In the genomic region with DNA sequence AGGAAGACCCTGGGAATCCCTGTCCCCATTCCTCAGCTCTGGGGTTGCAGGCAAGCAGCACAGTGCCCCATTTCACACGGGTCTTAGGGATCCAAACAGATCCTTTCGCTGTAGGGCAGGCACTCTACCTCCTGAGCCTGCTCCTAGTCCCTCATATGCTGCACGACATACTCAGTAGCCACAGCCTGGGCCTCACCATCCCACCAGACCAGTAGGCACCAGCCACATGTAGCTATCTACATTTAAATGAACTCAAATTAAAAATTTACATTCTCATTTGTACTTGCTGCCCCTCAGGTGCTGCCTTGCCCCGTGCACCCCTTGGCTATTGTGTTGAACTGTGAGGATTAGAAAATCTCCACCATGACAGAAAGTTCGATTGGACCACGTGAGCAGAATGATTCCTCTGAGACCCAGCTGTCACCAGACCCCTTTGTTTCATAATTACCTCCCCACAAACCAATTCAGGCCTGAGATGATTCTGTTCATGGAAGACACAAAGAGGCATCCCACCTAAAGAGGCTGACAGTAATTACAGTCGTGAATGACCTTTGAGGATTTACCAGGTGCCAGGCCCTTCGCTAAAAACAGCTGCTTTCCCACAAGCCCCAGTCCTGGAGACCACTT, we compare ENCODE assay signal across 21 mouse cellular contexts.
DNase-seq lines count a peak whose midpoint lies in the region; ATAC-seq and TF ChIP-seq lines count a peak whose summit lies in the region.
"Had no signal": no experiment of that assay in that cellular context is flagged by ENCODE, and none has a peak within 500 bp of the region (broad histone marks: within the 10 kb centered on the region; RNA-seq: fewer than 3 reads in every experiment).

No protein-coding gene starts in this region.

- no peak overlapping the region for H3K4me3 ChIP-seq in hindbrain, embryonic 10.5 days
- no peak overlapping the region for H3K4me3 ChIP-seq in hindbrain, embryonic 16.5 days (ENCODE audit: low read length)
- no peak overlapping the region for H3K4me3 ChIP-seq in MEL (ENCODE audit: control insufficient read depth in 1 of 2, insufficient read depth in 1 of 2, low read depth in 2 of 2, low read length in 2 of 2)
- no peak overlapping the region for H3K4me3 ChIP-seq in forebrain, embryonic 14.5 days (ENCODE audit: low read depth, low read length)
- no peak overlapping the region for H3K4me3 ChIP-seq in midbrain, embryonic 14.5 days (replicated peaks; ENCODE audit: low read depth, low read length)
- H3K4me3 ChIP-seq: heart, embryonic 13.5 days; limb, embryonic 15.5 days had no signal

- TF ChIP-seq CTCF in MEL (IDR thresholded peaks at IDR 0.05 in 2 of 3, conservative IDR thresholded peaks at IDR 0.05 in 1 of 3; ENCODE audit: control insufficient read depth in 1 of 3, insufficient read depth in 1 of 3, low read depth in 2 of 3, low read length in 3 of 3, poor library complexity in 1 of 3, severe bottlenecking in 1 of 3), result no peak

- H3K36me3 ChIP-seq in hindbrain, embryonic 10.5 days, result no peaks in the 10 kb centered on the region
- no peaks in the 10 kb centered on the region for H3K36me3 ChIP-seq in hindbrain, embryonic 16.5 days (ENCODE audit: control insufficient read depth, insufficient read depth, low read length)
- peaks cover 0 to 16% of the 10 kb centered on the region in 2 experiments; a peak in 2 of 4 replicates for H3K36me3 ChIP-seq in MEL (ENCODE audit: control insufficient read depth in 1 of 2, insufficient read depth in 2 of 2, low read length in 2 of 2)
- no peaks in the 10 kb centered on the region for H3K36me3 ChIP-seq in forebrain, embryonic 14.5 days (ENCODE audit: control insufficient read depth, insufficient read depth, low read length)
- H3K36me3 ChIP-seq in midbrain, embryonic 14.5 days (ENCODE audit: control insufficient read depth, insufficient read depth, low read length), result no peaks in the 10 kb centered on the region
- H3K36me3 ChIP-seq: heart, embryonic 13.5 days; limb, embryonic 15.5 days had no signal

- H3K9ac ChIP-seq in hindbrain, embryonic 16.5 days (ENCODE audit: low read depth, low read length), result no peak overlapping the region
- H3K9ac ChIP-seq in MEL (ENCODE audit: control insufficient read depth, low read depth, low read length, poor library complexity, severe bottlenecking), result no peak overlapping the region
- H3K9ac ChIP-seq in forebrain, embryonic 14.5 days (ENCODE audit: low read length), result no peak overlapping the region
- H3K9ac ChIP-seq in midbrain, embryonic 14.5 days (replicated peaks; ENCODE audit: low read length), result no peak overlapping the region
- H3K9ac ChIP-seq: heart, embryonic 13.5 days; limb, embryonic 15.5 days had no signal

- no peak for TF ChIP-seq RAD21 in MEL (IDR thresholded peaks at IDR 0.05; ENCODE audit: low read depth, low read length)

- no peak for TF ChIP-seq EP300 in MEL (IDR thresholded peaks at IDR 0.05; ENCODE audit: low read depth in 1 of 2, low read length in 2 of 2)

- H3K9me3 ChIP-seq in hindbrain, embryonic 10.5 days, result no peaks in the 10 kb centered on the region
- H3K9me3 ChIP-seq in hindbrain, embryonic 16.5 days (ENCODE audit: control insufficient read depth, low read length), result no peaks in the 10 kb centered on the region
- no peaks in the 10 kb centered on the region for H3K9me3 ChIP-seq in MEL (replicated peaks; ENCODE audit: insufficient read depth, low read length)
- no peaks in the 10 kb centered on the region for H3K9me3 ChIP-seq in forebrain, embryonic 14.5 days (replicated peaks; ENCODE audit: control insufficient read depth, low read length)
- no peaks in the 10 kb centered on the region for H3K9me3 ChIP-seq in midbrain, embryonic 14.5 days (ENCODE audit: control insufficient read depth, low read length)
- H3K9me3 ChIP-seq: heart, embryonic 13.5 days; limb, embryonic 15.5 days had no signal

- 62% methylated on average over 8 of the region's 8 CpGs for WGBS in hindbrain, embryonic 10.5 days
- 40% methylated on average over 8 of the region's 8 CpGs for WGBS in hindbrain, embryonic 16.5 days
- 21% methylated on average over 8 of the region's 8 CpGs for WGBS in forebrain, embryonic 14.5 days
- WGBS in midbrain, embryonic 14.5 days, result 23% methylated on average over 8 of the region's 8 CpGs

- no peak for TF ChIP-seq POLR2A in MEL (IDR thresholded peaks at IDR 0.05; ENCODE audit: control insufficient read depth in 1 of 2, insufficient read depth in 1 of 2, low read depth in 1 of 2, low read length in 2 of 2, poor library complexity in 1 of 2)

- peak overlapping the region; percentile 71 for H3K27ac ChIP-seq in hindbrain, embryonic 10.5 days
- no peak overlapping the region for H3K27ac ChIP-seq in hindbrain, embryonic 16.5 days (ENCODE audit: low read depth, low read length)
- no peak overlapping the region for H3K27ac ChIP-seq in MEL (ENCODE audit: control insufficient read depth, low read depth, low read length)
- peak overlapping the region; percentile 29; the same call in 1 of the 2 replicates for H3K27ac ChIP-seq in forebrain, embryonic 14.5 days (ENCODE audit: low read depth, low read length)
- peak overlapping the region; percentile 49; the same call in 1 of the 2 replicates for H3K27ac ChIP-seq in midbrain, embryonic 14.5 days (replicated peaks; ENCODE audit: low read depth, low read length)
- H3K27ac ChIP-seq: heart, embryonic 13.5 days; limb, embryonic 15.5 days had no signal

- H3K4me2 ChIP-seq in hindbrain, embryonic 16.5 days (ENCODE audit: low read length), result no peak overlapping the region
- no peak overlapping the region for H3K4me2 ChIP-seq in forebrain, embryonic 14.5 days (ENCODE audit: low read length)
- no peak overlapping the region for H3K4me2 ChIP-seq in midbrain, embryonic 14.5 days (ENCODE audit: low read length)
- H3K4me2 ChIP-seq: heart, embryonic 13.5 days; limb, embryonic 15.5 days had no signal

- H3K27me3 ChIP-seq in hindbrain, embryonic 10.5 days (ENCODE audit: insufficient read depth, poor library complexity, severe bottlenecking), result no peaks in the 10 kb centered on the region
- no peaks in the 10 kb centered on the region for H3K27me3 ChIP-seq in hindbrain, embryonic 16.5 days (replicated peaks; ENCODE audit: control insufficient read depth, insufficient read depth, low read length)
- no peaks in the 10 kb centered on the region for H3K27me3 ChIP-seq in MEL (ENCODE audit: control insufficient read depth in 1 of 2, insufficient read depth in 2 of 2, low read length in 2 of 2)
- H3K27me3 ChIP-seq in forebrain, embryonic 14.5 days (replicated peaks; ENCODE audit: control insufficient read depth, insufficient read depth, low read length), result no peaks in the 10 kb centered on the region
- no peaks in the 10 kb centered on the region for H3K27me3 ChIP-seq in midbrain, embryonic 14.5 days (ENCODE audit: control insufficient read depth, insufficient read depth, low read length)
- H3K27me3 ChIP-seq: CH12.LX; heart, embryonic 13.5 days; limb, embryonic 15.5 days had no signal

- ATAC-seq in hindbrain, embryonic 16.5 days, result no peak
- peak; percentile 24; the same call in 1 of the 2 replicates for ATAC-seq in forebrain, embryonic 14.5 days
- no peak for ATAC-seq in midbrain, embryonic 14.5 days (ENCODE audit: low FRiP score, low TSS enrichment)
- no peak for ATAC-seq in megakaryocyte, adult 5-6 weeks (ENCODE audit: poor library complexity, severe bottlenecking)
- ATAC-seq: intestine, embryonic 16.5 days had no signal

- no peak for DNase-seq in hindbrain, embryonic 10.5 days (ENCODE audit: low spot score)
- DNase-seq in MEL (ENCODE audit: low read depth, low spot score), result no peak
- no peak for DNase-seq in forebrain, embryonic 14.5 days (ENCODE audit: low spot score)
- peak; percentile 52 for DNase-seq in midbrain, embryonic 14.5 days
- DNase-seq in urinary bladder, postnatal 4 days (ENCODE audit: low spot score in 2 of 2), result no peak
- DNase-seq: adrenal gland, postnatal 36 days; cerebellum, adult 18-20 months; cerebellum, postnatal 25 days; gastrocnemius, postnatal 14 days; heart, adult 18-20 months; heart, postnatal 4 days; kidney, postnatal 36 days; lung, postnatal 10 days; right cerebral cortex, postnatal 25 days; thymus, postnatal 36 days had no signal

- H3K79me2 ChIP-seq in MEL (ENCODE audit: control insufficient read depth, insufficient read depth, low read length, poor library complexity), result no peaks in the 10 kb centered on the region

- peaks cover 11% of the 10 kb centered on the region for H3K4me1 ChIP-seq in hindbrain, embryonic 10.5 days (replicated peaks)
- H3K4me1 ChIP-seq in hindbrain, embryonic 16.5 days (ENCODE audit: control insufficient read depth, insufficient read depth, low read depth, low read length), result peaks cover 7% of the 10 kb centered on the region
- H3K4me1 ChIP-seq in MEL (ENCODE audit: control insufficient read depth in 1 of 2, insufficient read depth in 2 of 2, low read length in 2 of 2), result peaks cover 20 to 27% of the 10 kb centered on the region in 2 experiments
- H3K4me1 ChIP-seq in forebrain, embryonic 14.5 days (ENCODE audit: control insufficient read depth, insufficient read depth, low read length), result peaks cover 15% of the 10 kb centered on the region
- H3K4me1 ChIP-seq in midbrain, embryonic 14.5 days (ENCODE audit: control insufficient read depth, insufficient read depth, low read length), result peaks cover 22% of the 10 kb centered on the region

TF ChIP-seq in MEL, 35 proteins besides CTCF, POLR2A, EP300 and RAD21:
- TF ChIP-seq POLR2AphosphoS2 (IDR thresholded peaks at IDR 0.05; ENCODE audit: low read length) (no peak), ZNF384 (IDR thresholded peaks at IDR 0.05; ENCODE audit: low read depth, low read length) (0 out of 2 replicates have a peak, but pooled peaks have one; percentile 0)

Comparison
In these comparisons a context has a peak if more than half of its experiments do, and no peak if none do; other contexts are left out.
1. H3K27ac ChIP-seq: peak in hindbrain, embryonic 10.5 days (single experiment), forebrain, embryonic 14.5 days (single experiment) and midbrain, embryonic 14.5 days (single experiment); none in hindbrain, embryonic 16.5 days (single experiment) and MEL (single experiment).